Mouse (Mus musculus) hindbrain, embryonic 10.5 days (tissue): ENCODE measurements around the gene Chodl. TPM values are rescaled to one million over a fixed set of nuclear protein-coding genes. Genes with fewer than 3 reads are reported as not detected.

Experiments used
- polyA plus RNA-seq: library from polyadenylated mRNA; unstranded; fragments of >200 nt; fragmentation: Nextera tagmentation; extraction: Ambion mirVana; gene quantifications from 2 replicates; pipeline ENCODE4 v1.2.1, GENCODE M21; 2016

Chodl gene
- polyA plus RNA-seq, 1 experiment from 2014 or later, result 2.0 TPM

Other genes starting within 250 kb of the Chodl start
- gene Tmprss15, start 160.1 kb downstream of the Chodl start, polyA plus RNA-seq, result not detected in 2 replicates